Mouse (Mus musculus) MEL (cell line): ENCODE data around the gene Tbc1d14. TPM values are rescaled to one million over a fixed set of nuclear protein-coding genes. Genes with fewer than 3 reads are reported as not detected.

Experiments used
- DNase-seq: peaks from one replicate; pipeline ENCODE4 v3.0.0; 2011; ENCODE audit warnings: low read depth, low spot score
- H3K27ac ChIP-seq: 2 replicates; pipeline ENCODE4 v1.5.1; 2012; ENCODE audit warnings: low read depth, mild to moderate bottlenecking, control low read depth, low read length, moderate library complexity; ENCODE audit not compliant: control insufficient read depth
- H3K27me3 ChIP-seq, 2 experiments: fragments of 150-350 bp in 1 of 2; sonication (generic) in 1 of 2; 2 replicates each; pipeline ENCODE4 v1.6.1; 2012; ENCODE audit warnings: low read length in 2 of 2, mild to moderate bottlenecking in 2 of 2, improper control_type of control experiment in 1 of 2, moderate library complexity in 1 of 2; ENCODE audit not compliant: insufficient read depth in 2 of 2, control insufficient read depth in 1 of 2
- H3K36me3 ChIP-seq, 2 experiments: 2 replicates each; pipeline ENCODE4 v1.6.1; 2012 to 2014; ENCODE audit warnings: low read length in 2 of 2, improper control_type of control experiment in 1 of 2, inconsistent platforms in 1 of 2, mild to moderate bottlenecking in 1 of 2; ENCODE audit not compliant: insufficient read depth in 2 of 2, control insufficient read depth in 1 of 2
- H3K4me1 ChIP-seq, 2 experiments: fragments of 150-350 bp in 1 of 2; sonication (generic) in 1 of 2; 2 replicates each; pipeline ENCODE4 v1.6.1; 2012; ENCODE audit warnings: low read length in 2 of 2, improper control_type of control experiment in 1 of 2, mild to moderate bottlenecking in 1 of 2; ENCODE audit not compliant: insufficient read depth in 2 of 2, control insufficient read depth in 1 of 2
- H3K4me3 ChIP-seq, 2 experiments: fragments of 150-350 bp in 1 of 2; sonication (generic) in 1 of 2; 2 replicates each; pipeline ENCODE4 v1.5.1; 2012; ENCODE audit warnings: low read depth in 2 of 2, low read length in 2 of 2, mild to moderate bottlenecking in 2 of 2, moderate library complexity in 2 of 2, control low read depth in 1 of 2, improper control_type of control experiment in 1 of 2; ENCODE audit not compliant: control insufficient read depth in 1 of 2, insufficient read depth in 1 of 2
- H3K79me2 ChIP-seq: 2 replicates; pipeline ENCODE4 v1.6.1; 2012; ENCODE audit warnings: mild to moderate bottlenecking, low read length, moderate library complexity; ENCODE audit not compliant: control insufficient read depth, poor library complexity, insufficient read depth
- H3K9ac ChIP-seq: 2 replicates; pipeline ENCODE4 v1.6.1; 2012; ENCODE audit warnings: low read depth, mild to moderate bottlenecking, control low read depth, low read length, moderate library complexity; ENCODE audit not compliant: control insufficient read depth, poor library complexity, severe bottlenecking
- H3K9me3 ChIP-seq: fragments of 150-350 bp; sonication (generic); replicated peaks from 2 replicates; pipeline ENCODE4 v1.6.1; 2012; ENCODE audit warnings: mild to moderate bottlenecking, low read length, improper control_type of control experiment, moderate library complexity; ENCODE audit not compliant: insufficient read depth
- BHLHE40 ChIP-seq: IDR thresholded peaks from 2 replicates; pipeline ENCODE4 v1.6.1; 2012; ENCODE audit warnings: low read depth, mild to moderate bottlenecking, inconsistent platforms, low read length, improper control_type of control experiment, borderline replicate concordance
- CHD1 ChIP-seq: IDR thresholded peaks from 2 replicates; pipeline ENCODE4 v1.6.1; 2012; ENCODE audit warnings: low read depth, mild to moderate bottlenecking, inconsistent platforms, low read length, improper control_type of control experiment
- CHD2 ChIP-seq: IDR thresholded peaks from 2 replicates; pipeline ENCODE4 v1.6.1; 2011; ENCODE audit warnings: low read length, improper control_type of control experiment
- CTCF ChIP-seq, 3 experiments: IDR thresholded peaks in 2 of 3; conservative IDR thresholded peaks in 1 of 3; 2 replicates each; pipeline ENCODE4 v1.5.1; 2011 to 2012; ENCODE audit warnings: low read length in 3 of 3, low read depth in 2 of 3, mild to moderate bottlenecking in 2 of 3, improper control_type of control experiment in 1 of 3, inconsistent platforms in 1 of 3, mixed read lengths in 1 of 3, moderate library complexity in 1 of 3; ENCODE audit not compliant: control insufficient read depth in 1 of 3, insufficient read depth in 1 of 3, poor library complexity in 1 of 3, severe bottlenecking in 1 of 3
- E2F4 ChIP-seq: IDR thresholded peaks from 2 replicates; pipeline ENCODE4 v1.6.1; 2011; ENCODE audit warnings: low read depth, low read length, improper control_type of control experiment, borderline replicate concordance
- ELF1 ChIP-seq: IDR thresholded peaks from 2 replicates; pipeline ENCODE4 v1.6.1; 2014; ENCODE audit warnings: low read depth, mild to moderate bottlenecking, inconsistent platforms, low read length, improper control_type of control experiment, moderate library complexity
- EP300 ChIP-seq, 2 experiments: IDR thresholded peaks; 2 replicates each; pipeline ENCODE4 v1.6.1; 2011; ENCODE audit warnings: improper control_type of control experiment in 2 of 2, low read length in 2 of 2, low read depth in 1 of 2, mild to moderate bottlenecking in 1 of 2
- ETS1 ChIP-seq: IDR thresholded peaks from 2 replicates; pipeline ENCODE4 v1.6.1; 2012; ENCODE audit warnings: low read depth, mild to moderate bottlenecking, inconsistent platforms, low read length, improper control_type of control experiment, moderate library complexity
- GABPA ChIP-seq: IDR thresholded peaks from 2 replicates; pipeline ENCODE4 v1.6.1; 2012; ENCODE audit warnings: low read depth, mild to moderate bottlenecking, inconsistent platforms, low read length, improper control_type of control experiment, moderate library complexity
- GATA1 ChIP-seq: IDR thresholded peaks from 2 replicates; pipeline ENCODE4 v1.6.1; 2011; ENCODE audit warnings: low read depth, low read length, improper control_type of control experiment
- HCFC1 ChIP-seq: IDR thresholded peaks from 2 replicates; pipeline ENCODE4 v1.6.1; 2012; ENCODE audit warnings: low read depth, mild to moderate bottlenecking, inconsistent platforms, low read length, improper control_type of control experiment, moderate library complexity
- JUND ChIP-seq: IDR thresholded peaks from 2 replicates; pipeline ENCODE4 v1.6.1; 2011; ENCODE audit warnings: low read depth, mild to moderate bottlenecking, improper control_type of control experiment, low read length
- KAT2A ChIP-seq: conservative IDR thresholded peaks from 2 replicates; pipeline ENCODE4 v1.6.1; 2012; ENCODE audit warnings: low read depth, low read length, improper control_type of control experiment, inconsistent platforms
- MAFK ChIP-seq: IDR thresholded peaks from 2 replicates; pipeline ENCODE4 v1.6.1; 2011; ENCODE audit warnings: low read depth, mild to moderate bottlenecking, low read length, improper control_type of control experiment, borderline replicate concordance
- MAX ChIP-seq: IDR thresholded peaks from 2 replicates; pipeline ENCODE4 v1.6.1; 2011; ENCODE audit warnings: low read length, improper control_type of control experiment
- MAZ ChIP-seq: IDR thresholded peaks from 2 replicates; pipeline ENCODE4 v1.6.1; 2012; ENCODE audit warnings: low read depth, mild to moderate bottlenecking, inconsistent platforms, low read length, improper control_type of control experiment
- MEF2A ChIP-seq: IDR thresholded peaks from 2 replicates; pipeline ENCODE4 v1.6.1; 2014; ENCODE audit warnings: low read depth, mild to moderate bottlenecking, inconsistent platforms, low read length, improper control_type of control experiment; ENCODE audit not compliant: poor library complexity, insufficient replicate concordance, severe bottlenecking; ENCODE audit errors: extremely low read depth
- MXI1 ChIP-seq: IDR thresholded peaks from 2 replicates; pipeline ENCODE4 v1.6.1; 2011; ENCODE audit warnings: mild to moderate bottlenecking, low read depth, low read length, improper control_type of control experiment
- MYB ChIP-seq: IDR thresholded peaks from 2 replicates; pipeline ENCODE4 v1.6.1; 2011; ENCODE audit warnings: mild to moderate bottlenecking, low read depth, low read length, improper control_type of control experiment
- MYC ChIP-seq: IDR thresholded peaks from 2 replicates; pipeline ENCODE4 v1.6.1; 2011; ENCODE audit warnings: low read depth, mild to moderate bottlenecking, low read length, improper control_type of control experiment, moderate library complexity
- NELFE ChIP-seq: IDR thresholded peaks from 2 replicates; pipeline ENCODE4 v1.6.1; 2011; ENCODE audit warnings: low read depth, low read length, improper control_type of control experiment
- POLR2A ChIP-seq, 2 experiments: IDR thresholded peaks; 2 replicates each; pipeline ENCODE4 v1.6.1; 2011 to 2012; ENCODE audit warnings: low read length in 2 of 2, mild to moderate bottlenecking in 2 of 2, control low read depth in 1 of 2, improper control_type of control experiment in 1 of 2, low read depth in 1 of 2, moderate library complexity in 1 of 2; ENCODE audit not compliant: control insufficient read depth in 1 of 2, insufficient read depth in 1 of 2, poor library complexity in 1 of 2
- POLR2AphosphoS2 ChIP-seq: IDR thresholded peaks from 2 replicates; pipeline ENCODE4 v1.6.1; 2011; ENCODE audit warnings: low read length, improper control_type of control experiment
- POLR2AphosphoS5 ChIP-seq: IDR thresholded peaks from 2 replicates; pipeline ENCODE4 v1.6.1; 2012; ENCODE audit warnings: low read depth, borderline replicate concordance, mild to moderate bottlenecking, inconsistent platforms, low read length, moderate library complexity, mixed read lengths
- RAD21 ChIP-seq: IDR thresholded peaks from 2 replicates; pipeline ENCODE4 v1.6.1; 2011; ENCODE audit warnings: mild to moderate bottlenecking, low read depth, low read length, improper control_type of control experiment
- RCOR1 ChIP-seq: IDR thresholded peaks from 2 replicates; pipeline ENCODE4 v1.6.1; 2012; ENCODE audit warnings: low read depth, mild to moderate bottlenecking, inconsistent platforms, low read length, improper control_type of control experiment
- SIN3A ChIP-seq: IDR thresholded peaks from 2 replicates; pipeline ENCODE4 v1.6.1; 2012; ENCODE audit warnings: low read length, improper control_type of control experiment, inconsistent platforms
- SMC3 ChIP-seq: IDR thresholded peaks from 2 replicates; pipeline ENCODE4 v1.6.1; 2011; ENCODE audit warnings: low read depth, low read length, improper control_type of control experiment
- TAL1 ChIP-seq: IDR thresholded peaks from 2 replicates; pipeline ENCODE4 v1.6.1; 2012; ENCODE audit warnings: mild to moderate bottlenecking, inconsistent platforms, low read length, moderate library complexity, mixed read lengths
- TBP ChIP-seq: IDR thresholded peaks from 2 replicates; pipeline ENCODE4 v1.8.0; 2011; ENCODE audit warnings: low read depth, low read length, improper control_type of control experiment
- TCF12 ChIP-seq: IDR thresholded peaks from 2 replicates; pipeline ENCODE4 v1.6.1; 2014; ENCODE audit warnings: low read depth, mild to moderate bottlenecking, inconsistent platforms, low read length, improper control_type of control experiment, moderate library complexity
- UBTF ChIP-seq: IDR thresholded peaks from 2 replicates; pipeline ENCODE4 v1.6.1; 2012; ENCODE audit warnings: low read depth, mild to moderate bottlenecking, inconsistent platforms, low read length, improper control_type of control experiment, moderate library complexity, borderline replicate concordance; ENCODE audit not compliant: insufficient read depth
- USF1 ChIP-seq: IDR thresholded peaks from 2 replicates; pipeline ENCODE4 v1.6.1; 2014; ENCODE audit warnings: low read depth, mild to moderate bottlenecking, inconsistent platforms, low read length, improper control_type of control experiment, moderate library complexity
- USF2 ChIP-seq, 2 experiments: IDR thresholded peaks; 2 replicates each; pipeline ENCODE4 v1.6.1; 2011 to 2012; ENCODE audit warnings: improper control_type of control experiment in 2 of 2, low read length in 2 of 2, borderline replicate concordance in 1 of 2, inconsistent platforms in 1 of 2, low read depth in 1 of 2, mild to moderate bottlenecking in 1 of 2; ENCODE audit not compliant: insufficient read depth in 1 of 2
- ZC3H11A ChIP-seq: IDR thresholded peaks from 2 replicates; pipeline ENCODE4 v1.6.1; 2012; ENCODE audit warnings: low read depth, mild to moderate bottlenecking, inconsistent platforms, low read length, improper control_type of control experiment
- ZKSCAN1 ChIP-seq: IDR thresholded peaks from 2 replicates; pipeline ENCODE4 v1.6.1; 2012; ENCODE audit warnings: low read depth, mild to moderate bottlenecking, inconsistent platforms, low read length, improper control_type of control experiment, moderate library complexity
- ZMIZ1 ChIP-seq: IDR thresholded peaks from 2 replicates; pipeline ENCODE4 v1.6.1; 2012; ENCODE audit warnings: low read depth, mild to moderate bottlenecking, inconsistent platforms, low read length, improper control_type of control experiment, moderate library complexity
- ZNF384 ChIP-seq: IDR thresholded peaks from 2 replicates; pipeline ENCODE4 v1.6.1; 2012; ENCODE audit warnings: low read depth, mild to moderate bottlenecking, inconsistent platforms, low read length, improper control_type of control experiment
- polyA plus RNA-seq, 2 experiments: library from polyadenylated mRNA; stranded (reverse) in 1 of 2; unstranded in 1 of 2; fragments of >175 nt in 1 of 2; fragments of >200 nt in 1 of 2; gene quantifications; 2 replicates each; pipeline versions ENCODE4 v1.2.1 to v1.2.4; 2012; ENCODE audit warnings: low replicate concordance in 2 of 2, low read depth in 1 of 2; ENCODE audit not compliant: insufficient read length in 2 of 2, insufficient read depth in 1 of 2, missing spikeins in 1 of 2
- total RNA-seq: library from RNA; depleted of rRNA; stranded (reverse); fragments of 300-350 nt; gene quantifications from 2 replicates; pipeline ENCODE4 v1.2.3, GENCODE M21; 2012

The Tbc1d14 gene
- total and polyA plus RNA-seq, 3 experiments = 7.3 to 35.6 TPM; not detected in 1

DNA sequence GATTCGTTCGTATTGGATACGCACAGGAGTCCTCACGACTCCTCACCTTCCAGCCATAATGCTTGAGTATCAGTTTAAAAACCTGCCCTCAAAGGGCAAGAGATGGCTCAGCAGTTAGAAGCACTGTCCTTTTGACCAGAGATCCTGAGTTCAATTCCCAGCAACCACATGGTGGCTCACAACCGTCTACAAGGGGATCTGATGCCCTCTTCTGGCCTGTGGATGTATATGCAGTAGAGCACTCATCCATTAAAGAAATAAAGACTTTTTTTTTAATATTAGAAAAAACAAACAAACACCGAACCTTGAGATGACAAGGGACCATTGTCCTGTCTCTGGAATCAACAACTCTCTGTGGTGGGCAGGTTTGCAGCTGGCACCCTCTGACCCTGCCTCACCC lies 8.8 kb downstream of the Tbc1d14 start:
- DNase-seq = peak; percentile 79
- no peak overlapping the region for H3K27ac ChIP-seq
- H3K36me3 ChIP-seq = peaks cover 0 to 16% of the 10 kb centered on the region in 2 experiments; a peak in 2 of 4 replicates
- H3K9ac ChIP-seq = no peak overlapping the region
- H3K9me3 ChIP-seq = no peaks in the 10 kb centered on the region
- no peaks in the 10 kb centered on the region; the same call in 1 of the 2 replicates for H3K79me2 ChIP-seq
- H3K4me1 ChIP-seq = peaks cover 3 to 24% of the 10 kb centered on the region in 2 experiments
- no peak overlapping the region for H3K4me3 ChIP-seq
- no peaks in the 10 kb centered on the region; a peak in 1 of 4 replicates for H3K27me3 ChIP-seq
- TF ChIP-seq CHD1 = no peak
- TF ChIP-seq GATA1 = no peak
- TF ChIP-seq NELFE = no peak
- TF ChIP-seq MYC = peak; percentile 96
- no peak for TF ChIP-seq KAT2A
- TF ChIP-seq TCF12 = no peak
- TF ChIP-seq RCOR1 = no peak
- no peak; the same call in 1 of the 2 replicates for TF ChIP-seq MAX
- no peak for TF ChIP-seq CHD2
- peak; percentile 67 for TF ChIP-seq SIN3A
- no peak for TF ChIP-seq UBTF
- TF ChIP-seq EP300 (IDR thresholded peaks at IDR 0.05; ENCODE audit: low read depth in 1 of 2, low read length in 2 of 2) = no peak
- TF ChIP-seq MEF2A = no peak
- no peak for TF ChIP-seq POLR2AphosphoS2
- TF ChIP-seq ETS1 = no peak
- no peak for TF ChIP-seq MAFK
- TF ChIP-seq USF2 (IDR thresholded peaks at IDR 0.05; ENCODE audit: borderline replicate concordance in 1 of 2, insufficient read depth in 1 of 2, low read depth in 1 of 2, low read length in 2 of 2) = no peak
- TF ChIP-seq ELF1 = no peak
- no peak for TF ChIP-seq MAZ
- peak; percentile 70 to 90 (median 81) for TF ChIP-seq CTCF (IDR thresholded peaks at IDR 0.05 in 2 of 3, conservative IDR thresholded peaks at IDR 0.05 in 1 of 3; ENCODE audit: control insufficient read depth in 1 of 3, insufficient read depth in 1 of 3, low read depth in 2 of 3, low read length in 3 of 3, poor library complexity in 1 of 3, severe bottlenecking in 1 of 3)
- peak; percentile 87 for TF ChIP-seq ZNF384
- no peak for TF ChIP-seq MXI1
- no peak for TF ChIP-seq POLR2A (IDR thresholded peaks at IDR 0.05; ENCODE audit: control insufficient read depth in 1 of 2, insufficient read depth in 1 of 2, low read depth in 1 of 2, low read length in 2 of 2, poor library complexity in 1 of 2)
- no peak for TF ChIP-seq MYB
- TF ChIP-seq ZKSCAN1 = no peak
- peak; percentile 90 for TF ChIP-seq SMC3
- TF ChIP-seq JUND = no peak
- TF ChIP-seq HCFC1 = peak; percentile 46; the same call in 1 of the 2 replicates
- TF ChIP-seq E2F4 = no peak
- TF ChIP-seq RAD21 = peak; percentile 86
- no peak for TF ChIP-seq USF1
- no peak for TF ChIP-seq ZMIZ1
- TF ChIP-seq TBP = peak; percentile 66; the same call in 1 of the 2 replicates
- TF ChIP-seq POLR2AphosphoS5 = no peak
- TF ChIP-seq ZC3H11A = peak; percentile 92
- TF ChIP-seq TAL1 = no peak
- no peak for TF ChIP-seq BHLHE40
- no peak for TF ChIP-seq GABPA
